ENCODE assay signal across 19 mouse cellular contexts in genomic region chr7:116485062-116485601, GRCm38 (mm10). TPM values are rescaled to one million over a fixed set of nuclear protein-coding genes. Genes with fewer than 3 reads are reported as not detected.
DNase-seq lines count a peak whose midpoint lies in the region; ATAC-seq and TF ChIP-seq lines count a peak whose summit lies in the region.
"Had no signal": no experiment of that assay in that cellular context is flagged by ENCODE, and none has a peak within 500 bp of the region (broad histone marks: within the 10 kb centered on the region; RNA-seq: fewer than 3 reads in every experiment).

No protein-coding gene starts in this region.

- no peaks in the 10 kb centered on the region for H3K9me3 ChIP-seq in liver, embryonic 11.5 days (ENCODE audit: control insufficient read depth, low read length)
- H3K9me3 ChIP-seq in liver, postnatal 0 days (ENCODE audit: low read length): no peaks in the 10 kb centered on the region
- H3K9me3 ChIP-seq in lung, postnatal 0 days (ENCODE audit: low read length): no peaks in the 10 kb centered on the region
- H3K9me3 ChIP-seq: embryonic facial prominence, embryonic 10.5 days; embryonic facial prominence, embryonic 12.5 days; forebrain, embryonic 13.5 days had no signal

- peak; percentile 54; the same call in 1 of the 2 replicates for ATAC-seq in liver, embryonic 11.5 days (replicated peaks; ENCODE audit: low FRiP score)
- ATAC-seq in liver, postnatal 0 days: no peak
- no peak for ATAC-seq in lung, postnatal 0 days
- ATAC-seq: forebrain, embryonic 13.5 days; forebrain, embryonic 16.5 days had no signal

- H3K4me1 ChIP-seq in liver, embryonic 11.5 days (replicated peaks; ENCODE audit: control insufficient read depth, insufficient read depth, low read length): no peaks in the 10 kb centered on the region
- H3K4me1 ChIP-seq in liver, postnatal 0 days (ENCODE audit: insufficient read depth): no peaks in the 10 kb centered on the region
- no peaks in the 10 kb centered on the region for H3K4me1 ChIP-seq in lung, postnatal 0 days (ENCODE audit: insufficient read depth, low read depth, low read length)
- H3K4me1 ChIP-seq: embryonic facial prominence, embryonic 10.5 days; embryonic facial prominence, embryonic 12.5 days; forebrain, embryonic 13.5 days had no signal

- no peak overlapping the region for H3K4me3 ChIP-seq in liver, embryonic 11.5 days (ENCODE audit: low read depth, low read length)
- no peak overlapping the region for H3K4me3 ChIP-seq in liver, postnatal 0 days (ENCODE audit: low read depth, low read length)
- H3K4me3 ChIP-seq in lung, postnatal 0 days (ENCODE audit: low read depth, low read length): no peak overlapping the region
- H3K4me3 ChIP-seq: embryonic facial prominence, embryonic 10.5 days; embryonic facial prominence, embryonic 12.5 days; forebrain, embryonic 13.5 days had no signal

- H3K27me3 ChIP-seq in liver, embryonic 11.5 days (replicated peaks; ENCODE audit: control insufficient read depth, insufficient read depth, low read length): no peaks in the 10 kb centered on the region
- H3K27me3 ChIP-seq in liver, postnatal 0 days (ENCODE audit: insufficient read depth, low read length): no peaks in the 10 kb centered on the region
- no peaks in the 10 kb centered on the region for H3K27me3 ChIP-seq in lung, postnatal 0 days (replicated peaks; ENCODE audit: insufficient read depth, low read length)
- H3K27me3 ChIP-seq: embryonic facial prominence, embryonic 12.5 days; forebrain, embryonic 13.5 days had no signal

- H3K4me2 ChIP-seq in liver, embryonic 11.5 days: no peak overlapping the region
- H3K4me2 ChIP-seq in liver, postnatal 0 days (ENCODE audit: low read depth, low read length): no peak overlapping the region
- H3K4me2 ChIP-seq in lung, postnatal 0 days (replicated peaks; ENCODE audit: low read depth, low read length): no peak overlapping the region
- H3K4me2 ChIP-seq: embryonic facial prominence, embryonic 12.5 days; forebrain, embryonic 13.5 days had no signal

- WGBS in liver, embryonic 11.5 days: 56% methylated on average over 1 of the region's 1 CpGs
- 70% methylated on average over 1 of the region's 1 CpGs for WGBS in liver, postnatal 0 days (ENCODE audit: insufficient replicate concordance)
- WGBS in lung, postnatal 0 days: 71% methylated on average over 1 of the region's 1 CpGs

- no peak for DNase-seq in liver, embryonic 11.5 days (ENCODE audit: low spot score)
- no peak for DNase-seq in liver, postnatal 0 days
- DNase-seq in lung, postnatal 0 days (ENCODE audit: low spot score): no peak
- no peak for DNase-seq in lung, postnatal 25 days (ENCODE audit: low spot score)
- DNase-seq in MEL-GATA-1-ER (ENCODE audit: extremely low read depth, low read depth): peak; percentile 48
- no peak for DNase-seq in left cerebral cortex, adult 8-10 months (ENCODE audit: low spot score in 2 of 2)
- DNase-seq: adrenal gland, adult 8-10 months; adrenal gland, postnatal 14 days; adrenal gland, postnatal 36 days; B cell, adult 2 months; cerebellum, adult 11-12 months; cerebellum, adult 2 months; cerebellum, adult 9-10 months; cerebellum, postnatal 10 days; cerebellum, postnatal 25 days had no signal

- no peak for TF ChIP-seq EP300 in liver, postnatal 0 days (IDR thresholded peaks at IDR 0.05; ENCODE audit: low read depth)
- no peak for TF ChIP-seq EP300 in lung, postnatal 0 days (IDR thresholded peaks at IDR 0.05)

- H3K36me3 ChIP-seq in liver, embryonic 11.5 days (ENCODE audit: control insufficient read depth, insufficient read depth, low read length): no peaks in the 10 kb centered on the region
- no peaks in the 10 kb centered on the region for H3K36me3 ChIP-seq in liver, postnatal 0 days (replicated peaks; ENCODE audit: insufficient read depth, low read length)
- H3K36me3 ChIP-seq in lung, postnatal 0 days (ENCODE audit: insufficient read depth, low read length): no peaks in the 10 kb centered on the region
- H3K36me3 ChIP-seq: embryonic facial prominence, embryonic 10.5 days; embryonic facial prominence, embryonic 12.5 days had no signal

- TF ChIP-seq CTCF in liver, postnatal 0 days (IDR thresholded peaks at IDR 0.05; ENCODE audit: low read depth): no peak
- no peak for TF ChIP-seq CTCF in lung, postnatal 0 days (IDR thresholded peaks at IDR 0.05)

- no peak overlapping the region for H3K9ac ChIP-seq in liver, embryonic 11.5 days (ENCODE audit: low read depth, low read length)
- H3K9ac ChIP-seq in liver, postnatal 0 days (replicated peaks): no peak overlapping the region
- H3K9ac ChIP-seq in lung, postnatal 0 days (replicated peaks; ENCODE audit: low read depth): no peak overlapping the region
- H3K9ac ChIP-seq: embryonic facial prominence, embryonic 12.5 days; forebrain, embryonic 13.5 days had no signal

- H3K27ac ChIP-seq in liver, embryonic 11.5 days (ENCODE audit: low read depth, low read length): no peak overlapping the region
- no peak overlapping the region for H3K27ac ChIP-seq in liver, postnatal 0 days (ENCODE audit: low read depth)
- H3K27ac ChIP-seq in lung, postnatal 0 days (ENCODE audit: low read length): peak overlapping the region; percentile 48; the same call in 1 of the 2 replicates
- H3K27ac ChIP-seq: embryonic facial prominence, embryonic 10.5 days; embryonic facial prominence, embryonic 12.5 days; forebrain, embryonic 13.5 days had no signal

RNA-seq across cellular contexts. Expression of gene Nucb2, which starts 19.0 kb away (rescaled TPM):
- polyA plus RNA-seq in liver, embryonic 11.5 days (2014; fragmentation: Nextera tagmentation; extraction: Ambion mirVana): 8.1 and 8.3 TPM in 2 replicates
- polyA plus RNA-seq in liver, postnatal 0 days (2015; fragmentation: Nextera tagmentation; extraction: Ambion mirVana): 4.9 and 6.2 TPM in 2 replicates
- 40.3 and 49.9 TPM in 2 replicates for polyA plus RNA-seq in lung, postnatal 0 days (2015; fragmentation: Nextera tagmentation; extraction: Ambion mirVana)
- total RNA-seq in left cerebral cortex, adult 8-10 months (2022): 10 to 100 TPM; 25.7 to 28.7 (median 28.2) TPM

RNA-seq across cellular contexts. Expression of gene Pik3c2a, which starts 41.9 kb away (rescaled TPM):
- 14.9 and 16.8 TPM in 2 replicates for polyA plus RNA-seq in liver, embryonic 11.5 days (2014; fragmentation: Nextera tagmentation; extraction: Ambion mirVana)
- polyA plus RNA-seq in liver, postnatal 0 days (2015; fragmentation: Nextera tagmentation; extraction: Ambion mirVana): 4.1 and 4.8 TPM in 2 replicates
- 12.7 and 17.1 TPM in 2 replicates for polyA plus RNA-seq in lung, postnatal 0 days (2015; fragmentation: Nextera tagmentation; extraction: Ambion mirVana)
- total RNA-seq in left cerebral cortex, adult 8-10 months (2022): 10 to 100 TPM; 28.0 to 31.7 (median 29.5) TPM
